Mouse (Mus musculus) bone marrow macrophage, adult 2 months (primary cell): ENCODE data around the gene Fezf1. TPM values are rescaled to one million over a fixed set of nuclear protein-coding genes. Genes with fewer than 3 reads are reported as not detected.

Experiments
- H3K27ac ChIP-seq: 2 replicates; pipeline ENCODE4 v1.5.1; 2012; ENCODE audit warnings: low read depth, low read length; ENCODE audit not compliant: insufficient read depth
- H3K4me1 ChIP-seq: 2 replicates; pipeline ENCODE4 v1.6.1; 2012; ENCODE audit warnings: low read length; ENCODE audit not compliant: control insufficient read depth, insufficient read depth
- H3K4me3 ChIP-seq: 2 replicates; pipeline ENCODE4 v1.5.1; 2012; ENCODE audit warnings: mild to moderate bottlenecking, low read length, moderate library complexity; ENCODE audit not compliant: insufficient read depth
- CTCF ChIP-seq: IDR thresholded peaks from 2 replicates; pipeline ENCODE4 v1.5.1; 2012; ENCODE audit warnings: low read depth, mild to moderate bottlenecking, low read length, moderate library complexity
- POLR2A ChIP-seq: IDR thresholded peaks from 2 replicates; pipeline ENCODE4 v1.6.1; 2012; ENCODE audit warnings: mild to moderate bottlenecking, low read depth, low read length, borderline replicate concordance
- polyA plus RNA-seq: library from polyadenylated mRNA; stranded (reverse); fragments of >200 nt; gene quantifications from 2 replicates; pipeline ENCODE4 v1.2.4, GENCODE M21; 2012; ENCODE audit not compliant: missing spikeins, insufficient read depth, insufficient read length

Fezf1 gene
- polyA plus RNA-seq, 1 experiment, result not detected

GRCm38 (mm10) chr6:23257981-23258380 lies 9.8 kb upstream of the Fezf1 start:
- H3K27ac ChIP-seq, result no peak overlapping the region
- TF ChIP-seq POLR2A (no peak), CTCF (no peak)
- no peaks in the 10 kb centered on the region for H3K4me1 ChIP-seq
- no peak overlapping the region for H3K4me3 ChIP-seq

GRCm38 (mm10) chr6:23255161-23255560 lies 7.0 kb upstream of the Fezf1 start:
- Histone ChIP-seq H3K4me3 (no peak overlapping the region), H3K27ac (no peak overlapping the region), H3K4me1 (no peaks in the 10 kb centered on the region)
- TF ChIP-seq POLR2A (no peak), CTCF (no peak)

- H3K4me3 ChIP-seq, result no peak overlapping the region
- no peak overlapping the region for H3K27ac ChIP-seq
- TF ChIP-seq POLR2A, result no peak
- no peak for TF ChIP-seq CTCF
- H3K4me1 ChIP-seq, result no peaks in the 10 kb centered on the region
These were observed 6.5 kb upstream of the Fezf1 start for GRCm38 (mm10) chr6:23254644-23255043.

- TF ChIP-seq POLR2A, result no peak
- TF ChIP-seq CTCF, result no peak
- no peak overlapping the region for H3K4me3 ChIP-seq
These were observed 5.5 kb upstream of the Fezf1 start for GRCm38 (mm10) chr6:23253353-23254311.

GRCm38 (mm10) chr6:23252196-23253135 lies 4.3 kb upstream of the Fezf1 start:
- Histone ChIP-seq H3K4me3 (no peak overlapping the region), H3K27ac (no peak overlapping the region), H3K4me1 (no peaks in the 10 kb centered on the region)
- TF ChIP-seq CTCF (no peak), POLR2A (no peak)

More at GRCm38 (mm10) chr6:23253353-23254311, 5.5 kb upstream of the Fezf1 start:
- Histone ChIP-seq H3K4me1 (no peaks in the 10 kb centered on the region), H3K27ac (no peak overlapping the region)

- H3K4me1 ChIP-seq, result no peaks in the 10 kb centered on the region
- H3K4me3 ChIP-seq, result no peak overlapping the region
- H3K27ac ChIP-seq, result no peak overlapping the region
- TF ChIP-seq CTCF (no peak), POLR2A (no peak)
These were observed 3.3 kb upstream of the Fezf1 start for GRCm38 (mm10) chr6:23251431-23251830.

- H3K27ac ChIP-seq, result no peak overlapping the region
- H3K4me1 ChIP-seq, result no peaks in the 10 kb centered on the region
- no peak overlapping the region for H3K4me3 ChIP-seq
- TF ChIP-seq CTCF, result no peak
- TF ChIP-seq POLR2A, result no peak
These were observed 2.3 kb upstream of the Fezf1 start for GRCm38 (mm10) chr6:23250288-23250955.

GRCm38 (mm10) chr6:23249616-23250287 lies 1.6 kb upstream of the Fezf1 start:
- H3K4me3 ChIP-seq, result no peak overlapping the region
- H3K4me1 ChIP-seq, result no peaks in the 10 kb centered on the region
- H3K27ac ChIP-seq, result no peak overlapping the region
- TF ChIP-seq CTCF (no peak), POLR2A (no peak)

GRCm38 (mm10) chr6:23249053-23249401 lies 865 bp upstream of the Fezf1 start:
- Histone ChIP-seq H3K27ac (no peak overlapping the region), H3K4me1 (no peaks in the 10 kb centered on the region), H3K4me3 (no peak overlapping the region)
- no peak for TF ChIP-seq CTCF
- no peak for TF ChIP-seq POLR2A
